Mouse (Mus musculus) NIH3T3 (cell line): ENCODE results near the gene Cops4.
A peak's percentile ranks its signal among the peaks of the same experiment; 100 is the strongest.

ENCODE experiments used
- DNase-seq: peaks from one replicate; pipeline ENCODE4 v3.0.0-alpha.2; 2012; ENCODE audit warnings: low read depth

Gene Cops4

GRCm38 (mm10) chr5:100546294-100547080 is 28.4 kb downstream of the Cops4 start:
- peak; percentile 72 for DNase-seq

- DNase-seq: no peak
Measured at GRCm38 (mm10) chr5:100548236-100548635, 30.1 kb downstream of the Cops4 start.

- no peak for DNase-seq
Measured at GRCm38 (mm10) chr5:100549311-100549710, 31.2 kb downstream of the Cops4 start.

- no peak for DNase-seq
Measured at GRCm38 (mm10) chr5:100550151-100550550, 32.0 kb downstream of the Cops4 start.

GRCm38 (mm10) chr5:100551952-100552351 is 33.8 kb downstream of the Cops4 start:
- no peak for DNase-seq

- DNase-seq: peak; percentile 50
Measured at GRCm38 (mm10) chr5:100553426-100553825, 35.3 kb downstream of the Cops4 start.

- no peak for DNase-seq
Measured at GRCm38 (mm10) chr5:100557019-100557418, 38.9 kb downstream of the Cops4 start.

GRCm38 (mm10) chr5:100557537-100557936 is 39.4 kb downstream of the Cops4 start:
- DNase-seq: no peak

- DNase-seq: no peak
Measured at GRCm38 (mm10) chr5:100558783-100559182, 40.7 kb downstream of the Cops4 start.

- no peak for DNase-seq
Measured at GRCm38 (mm10) chr5:100559357-100559756, 41.2 kb downstream of the Cops4 start.

GRCm38 (mm10) chr5:100562702-100563101 is 44.6 kb downstream of the Cops4 start:
- DNase-seq: no peak

- no peak for DNase-seq
Measured at GRCm38 (mm10) chr5:100566798-100567197, 48.7 kb downstream of the Cops4 start.

GRCm38 (mm10) chr5:100567258-100568032 is 49.3 kb downstream of the Cops4 start:
- DNase-seq: peak; percentile 86

GRCm38 (mm10) chr5:100568177-100568576 is 50.1 kb downstream of the Cops4 start:
- peak; percentile 58 for DNase-seq

GRCm38 (mm10) chr5:100568802-100569201 is 50.7 kb downstream of the Cops4 start:
- DNase-seq: peak; percentile 56

- DNase-seq: no peak
Measured at GRCm38 (mm10) chr5:100569250-100569934, 51.3 kb downstream of the Cops4 start.

- no peak for DNase-seq
Measured at GRCm38 (mm10) chr5:100569997-100570595, 52.0 kb downstream of the Cops4 start.

- DNase-seq: peak; percentile 40
Measured at GRCm38 (mm10) chr5:100570716-100571115, 52.6 kb downstream of the Cops4 start.

- DNase-seq: no peak
Measured at GRCm38 (mm10) chr5:100572069-100572468, 54.0 kb downstream of the Cops4 start, which contains the start of gene Plac8. Gene Plac8 (minus strand): TSS chr5:100572245.

- no peak for DNase-seq
Measured at GRCm38 (mm10) chr5:100573256-100573655, 55.1 kb downstream of the Cops4 start.

- DNase-seq: peak; percentile 36
Measured at GRCm38 (mm10) chr5:100574771-100575170, 56.7 kb downstream of the Cops4 start.

GRCm38 (mm10) chr5:100578863-100579411 is 60.8 kb downstream of the Cops4 start:
- no peak for DNase-seq
